Comparison of ENCODE assay signal across 8 mouse cellular contexts in the genomic region with DNA sequence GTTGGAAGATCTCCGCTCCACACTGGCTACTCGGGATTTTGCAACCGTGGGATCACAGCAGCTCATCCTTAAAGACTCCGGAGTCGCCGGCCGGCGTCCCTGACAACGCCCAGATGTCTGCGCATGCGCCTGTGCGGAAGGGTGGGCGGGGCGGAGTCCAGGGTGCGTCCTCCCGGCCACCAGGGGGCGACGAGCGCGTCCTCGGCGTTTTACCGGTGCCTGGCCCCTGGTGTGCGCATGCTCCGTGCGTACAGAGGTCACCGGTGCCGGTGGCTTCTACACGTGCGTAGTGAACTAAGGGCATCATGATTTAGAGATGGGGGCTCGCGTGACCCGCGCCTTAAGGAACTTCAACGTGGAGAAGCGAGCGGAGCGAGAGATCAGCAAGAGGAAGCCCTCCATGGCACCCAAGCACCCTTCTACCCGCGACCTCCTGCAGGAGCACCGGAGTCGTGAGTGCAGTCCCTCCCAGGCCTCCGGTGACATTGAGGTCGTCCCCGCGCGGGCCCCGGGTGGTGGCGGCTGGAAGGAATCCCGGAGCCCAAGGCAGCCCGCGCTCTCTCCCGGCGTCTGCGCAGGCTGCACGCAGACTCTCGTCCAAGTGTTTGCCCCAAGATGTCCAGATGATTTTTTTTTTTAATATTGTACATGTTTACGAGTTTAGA. TPM values are rescaled to one million over a fixed set of nuclear protein-coding genes. Genes with fewer than 3 reads are reported as not detected.
A peak's percentile ranks its signal among the peaks of the same experiment; 100 is the strongest.
DNase-seq lines count a peak whose midpoint lies in the region; ATAC-seq lines count a peak whose summit lies in the region.

A gene (plus strand): TSS at position 233 of the 665 bp plus-strand sequence.

- peak within 1 kb of the TSS; percentile 85 for H3K9ac ChIP-seq in heart, embryonic 13.5 days
- peak within 1 kb of the TSS; percentile 74 for H3K9ac ChIP-seq in liver, embryonic 12.5 days
- H3K9ac ChIP-seq in stomach, embryonic 15.5 days: peak within 1 kb of the TSS; percentile 78

- DNase-seq in CD4-positive, CD25-positive, alpha-beta regulatory T cell, adult 2 months (ENCODE audit: low read depth, low spot score): peak; percentile 97
- DNase-seq in fat pad, adult 2 months (ENCODE audit: extremely low read depth, low read depth, low spot score): peak; percentile 28
- DNase-seq in kidney, postnatal 10 days: peak; percentile 99
- DNase-seq in natural killer cell, adult 2 months (ENCODE audit: low spot score in 2 of 2): peak; percentile 93 to 96

- peaks cover 23% of the 10 kb centered on the region for H3K36me3 ChIP-seq in heart, embryonic 13.5 days
- H3K36me3 ChIP-seq in liver, embryonic 12.5 days: peaks cover 23% of the 10 kb centered on the region
- H3K36me3 ChIP-seq in stomach, embryonic 15.5 days: no peaks in the 10 kb centered on the region

- peak; percentile 96 for ATAC-seq in heart, embryonic 13.5 days (ENCODE audit: extremely low read depth, insufficient number of reproducible peaks, low FRiP score, low TSS enrichment)
- ATAC-seq in liver, embryonic 12.5 days: peak; percentile 98
- peak; percentile 99 for ATAC-seq in stomach, embryonic 15.5 days (ENCODE audit: insufficient read depth, low FRiP score, low read depth)

- peak within 1 kb of the TSS; percentile 91 for H3K27ac ChIP-seq in brown adipose tissue, adult 24 weeks (replicated peaks; ENCODE audit: low read depth, low read length)
- H3K27ac ChIP-seq in heart, embryonic 13.5 days (replicated peaks): peak within 1 kb of the TSS; percentile 68
- H3K27ac ChIP-seq in liver, embryonic 12.5 days: peak within 1 kb of the TSS; percentile 59; the same call in 1 of the 2 replicates
- H3K27ac ChIP-seq in stomach, embryonic 15.5 days: peak within 1 kb of the TSS; percentile 53; the same call in 1 of the 2 replicates

- WGBS in heart, embryonic 13.5 days: under 1% methylated on average over 58 of the region's 58 CpGs
- WGBS in liver, embryonic 12.5 days (ENCODE audit: insufficient replicate concordance): under 1% methylated on average over 58 of the region's 58 CpGs
- WGBS in stomach, embryonic 15.5 days: under 1% methylated on average over 58 of the region's 58 CpGs

- no peaks in the 10 kb centered on the region for H3K9me3 ChIP-seq in heart, embryonic 13.5 days
- H3K9me3 ChIP-seq in liver, embryonic 12.5 days (replicated peaks): no peaks in the 10 kb centered on the region
- no peaks in the 10 kb centered on the region for H3K9me3 ChIP-seq in stomach, embryonic 15.5 days

- H3K27me3 ChIP-seq in heart, embryonic 13.5 days (replicated peaks): 0 out of 2 replicates have a peak, but pooled peaks cover 4% of the 10 kb centered on the region
- no peaks in the 10 kb centered on the region for H3K27me3 ChIP-seq in liver, embryonic 12.5 days (replicated peaks)
- H3K27me3 ChIP-seq in stomach, embryonic 15.5 days (replicated peaks): no peaks in the 10 kb centered on the region

- peak within 1 kb of the TSS; percentile 83 for H3K4me2 ChIP-seq in heart, embryonic 13.5 days
- peak within 1 kb of the TSS; percentile 88 for H3K4me2 ChIP-seq in liver, embryonic 12.5 days
- peak within 1 kb of the TSS; percentile 88 for H3K4me2 ChIP-seq in stomach, embryonic 15.5 days

- H3K4me1 ChIP-seq in brown adipose tissue, adult 24 weeks (ENCODE audit: control insufficient read depth, insufficient read depth, insufficient read length, low read length): peaks cover 2% of the 10 kb centered on the region; the same call in 1 of the 2 replicates
- peaks cover 13% of the 10 kb centered on the region for H3K4me1 ChIP-seq in heart, embryonic 13.5 days
- peaks cover 11% of the 10 kb centered on the region for H3K4me1 ChIP-seq in liver, embryonic 12.5 days
- no peaks in the 10 kb centered on the region for H3K4me1 ChIP-seq in stomach, embryonic 15.5 days

- peak within 1 kb of the TSS; percentile 82 for H3K4me3 ChIP-seq in brown adipose tissue, adult 24 weeks (ENCODE audit: insufficient read depth, low read depth, low read length)
- peak within 1 kb of the TSS; percentile 71 for H3K4me3 ChIP-seq in heart, embryonic 13.5 days
- peak within 1 kb of the TSS; percentile 70 for H3K4me3 ChIP-seq in liver, embryonic 12.5 days
- peak within 1 kb of the TSS; percentile 72 for H3K4me3 ChIP-seq in stomach, embryonic 15.5 days (replicated peaks)

RNA-seq across cellular contexts. Expression of the gene that starts here (rescaled TPM):
- 102 and 113 TPM in 2 replicates for polyA plus RNA-seq in brown adipose tissue, adult 24 weeks (2012; ENCODE audit: insufficient read depth, insufficient read length, missing spikeins)
- polyA plus RNA-seq in heart, embryonic 13.5 days (2015; fragmentation: Nextera tagmentation; extraction: Ambion mirVana): 65.1 and 67.1 TPM in 2 replicates
- 57.7 and 59.8 TPM in 2 replicates for polyA plus RNA-seq in liver, embryonic 12.5 days (2016; fragmentation: Nextera tagmentation; extraction: Ambion mirVana)
- polyA plus RNA-seq in stomach, embryonic 15.5 days (2015; fragmentation: Nextera tagmentation; extraction: Ambion mirVana): 46.5 and 56.1 TPM in 2 replicates

Comparison
In these comparisons a context has a peak if more than half of its experiments do, and no peak if none do; other contexts are left out.
1. Peak in every context shown above with its lines: DNase-seq, ATAC-seq, H3K4me3 ChIP-seq and H3K27ac ChIP-seq.
2. DNase-seq: peak in every context shown above with its lines; median percentile 99 in kidney, postnatal 10 days; 97 in CD4-positive, CD25-positive, alpha-beta regulatory T cell, adult 2 months; 94 in natural killer cell, adult 2 months; 28 in fat pad, adult 2 months.